Mouse (Mus musculus): ENCODE measurements around the gene Slc45a2. TPM values are rescaled to one million over a fixed set of nuclear protein-coding genes. Genes with fewer than 3 reads are reported as not detected.

Gene Slc45a2
- polyA plus RNA-seq (2012; fragmentation: generic; extraction: Trizol): not detected
- long read RNA-seq, experiment 1: 0 reads
- long read RNA-seq, experiment 2: 0 reads

- no peak within 1 kb of the TSS for H3K4me3 ChIP-seq (ENCODE audit: insufficient read depth, poor library complexity, severe bottlenecking)
Observed at GRCm38 (mm10) chr15:11000421-11000820, at the start of gene Slc45a2. Gene Slc45a2 (plus strand): TSS chr15:11000721.

GRCm38 (mm10) chr15:10951951-10952759 is 48.4 kb upstream of the Slc45a2 start, which contains the start of gene C1qtnf3:
Gene C1qtnf3 (plus strand): TSS chr15:10952332.
- H3K4me3 ChIP-seq (ENCODE audit: insufficient read depth, poor library complexity, severe bottlenecking): no peak within 1 kb of the TSS
- H3K79me3 ChIP-seq (ENCODE audit: low read depth): no peaks in the 10 kb centered on the region
- H3K36me3 ChIP-seq (ENCODE audit: control insufficient read depth, insufficient read depth): no peaks in the 10 kb centered on the region
- H3K79me2 ChIP-seq (ENCODE audit: control insufficient read depth, insufficient read depth): no peaks in the 10 kb centered on the region
- H3K27me3 ChIP-seq (ENCODE audit: control insufficient read depth, insufficient read depth, insufficient read length): no peaks in the 10 kb centered on the region
- no peak within 1 kb of the TSS for H3ac ChIP-seq (ENCODE audit: control insufficient read depth, insufficient read length, low read depth)
- TF ChIP-seq CTCF (IDR thresholded peaks at IDR 0.05; ENCODE audit: control insufficient read depth, insufficient read depth, insufficient read length): no peak

More at GRCm38 (mm10) chr15:11000421-11000820, at the start of gene Slc45a2:
- H3K27me3 ChIP-seq (ENCODE audit: control insufficient read depth, insufficient read depth, insufficient read length): peaks cover 4% of the 10 kb centered on the region
- H3K36me3 ChIP-seq (ENCODE audit: control insufficient read depth, insufficient read depth): no peaks in the 10 kb centered on the region
- H3K79me3 ChIP-seq (ENCODE audit: low read depth): no peaks in the 10 kb centered on the region
- no peak within 1 kb of the TSS for H3ac ChIP-seq (ENCODE audit: control insufficient read depth, insufficient read length, low read depth)
- no peak for TF ChIP-seq MYOG (IDR thresholded peaks at IDR 0.05; ENCODE audit: control insufficient read depth, extremely low read depth, insufficient read length)
- TF ChIP-seq MYOD1 (IDR thresholded peaks at IDR 0.05; ENCODE audit: control insufficient read depth, insufficient read length, low read depth): no peak
- no peak for TF ChIP-seq USF1 (IDR thresholded peaks at IDR 0.05; ENCODE audit: low read depth)
- TF ChIP-seq FOSL1 (IDR thresholded peaks at IDR 0.05; ENCODE audit: insufficient read depth, low read length, poor library complexity, severe bottlenecking): no peak
- TF ChIP-seq CTCF (IDR thresholded peaks at IDR 0.05; ENCODE audit: control insufficient read depth, insufficient read depth, insufficient read length): no peak
- TF ChIP-seq MAX (IDR thresholded peaks at IDR 0.05): no peak
- no peak for TF ChIP-seq CEBPB (IDR thresholded peaks at IDR 0.05; ENCODE audit: low read depth)
- no peaks in the 10 kb centered on the region for H3K79me2 ChIP-seq (ENCODE audit: control insufficient read depth, insufficient read depth)

GRCm38 (mm10) chr15:10952760-10953305 is 47.7 kb upstream of the Slc45a2 start:
- Histone ChIP-seq H3K27me3 (ENCODE audit: control insufficient read depth, insufficient read depth, insufficient read length) (no peaks in the 10 kb centered on the region), H3K36me3 (ENCODE audit: control insufficient read depth, insufficient read depth) (no peaks in the 10 kb centered on the region), H3K79me2 (ENCODE audit: control insufficient read depth, insufficient read depth) (no peaks in the 10 kb centered on the region), H3K79me3 (ENCODE audit: low read depth) (no peaks in the 10 kb centered on the region), H3ac (ENCODE audit: control insufficient read depth, insufficient read length, low read depth) (no peak overlapping the region), H3K4me3 (ENCODE audit: insufficient read depth, poor library complexity, severe bottlenecking) (no peak overlapping the region)
- TF ChIP-seq MYOD1 (IDR thresholded peaks at IDR 0.05; ENCODE audit: control insufficient read depth, insufficient read length, low read depth): no peak
- no peak for TF ChIP-seq MYOG (IDR thresholded peaks at IDR 0.05; ENCODE audit: control insufficient read depth, extremely low read depth, insufficient read length)
- TF ChIP-seq FOSL1 (IDR thresholded peaks at IDR 0.05; ENCODE audit: insufficient read depth, low read length, poor library complexity, severe bottlenecking): no peak
- no peak for TF ChIP-seq MAX (IDR thresholded peaks at IDR 0.05)
- no peak for TF ChIP-seq CEBPB (IDR thresholded peaks at IDR 0.05; ENCODE audit: low read depth)
- no peak for TF ChIP-seq CTCF (IDR thresholded peaks at IDR 0.05; ENCODE audit: control insufficient read depth, insufficient read depth, insufficient read length)
- TF ChIP-seq USF1 (IDR thresholded peaks at IDR 0.05; ENCODE audit: low read depth): no peak

- H3K27me3 ChIP-seq (ENCODE audit: control insufficient read depth, insufficient read depth, insufficient read length): no peaks in the 10 kb centered on the region
- no peak overlapping the region for H3ac ChIP-seq (ENCODE audit: control insufficient read depth, insufficient read length, low read depth)
- H3K36me3 ChIP-seq (ENCODE audit: control insufficient read depth, insufficient read depth): no peaks in the 10 kb centered on the region
- H3K79me2 ChIP-seq (ENCODE audit: control insufficient read depth, insufficient read depth): no peaks in the 10 kb centered on the region
- TF ChIP-seq CEBPB (IDR thresholded peaks at IDR 0.05; ENCODE audit: low read depth) (no peak), MYOD1 (IDR thresholded peaks at IDR 0.05; ENCODE audit: control insufficient read depth, insufficient read length, low read depth) (no peak), MAX (IDR thresholded peaks at IDR 0.05) (no peak), CTCF (IDR thresholded peaks at IDR 0.05; ENCODE audit: control insufficient read depth, insufficient read depth, insufficient read length) (no peak), MYOG (IDR thresholded peaks at IDR 0.05; ENCODE audit: control insufficient read depth, extremely low read depth, insufficient read length) (no peak), FOSL1 (IDR thresholded peaks at IDR 0.05; ENCODE audit: insufficient read depth, low read length, poor library complexity, severe bottlenecking) (no peak), USF1 (IDR thresholded peaks at IDR 0.05; ENCODE audit: low read depth) (no peak)
- H3K79me3 ChIP-seq (ENCODE audit: low read depth): no peaks in the 10 kb centered on the region
- H3K4me3 ChIP-seq (ENCODE audit: insufficient read depth, poor library complexity, severe bottlenecking): no peak overlapping the region
Observed at GRCm38 (mm10) chr15:10953465-10953864, 47.1 kb upstream of the Slc45a2 start.

- H3ac ChIP-seq (ENCODE audit: control insufficient read depth, insufficient read length, low read depth): no peak overlapping the region
- H3K36me3 ChIP-seq (ENCODE audit: control insufficient read depth, insufficient read depth): no peaks in the 10 kb centered on the region
- H3K4me3 ChIP-seq (ENCODE audit: insufficient read depth, poor library complexity, severe bottlenecking): no peak overlapping the region
- no peaks in the 10 kb centered on the region for H3K27me3 ChIP-seq (ENCODE audit: control insufficient read depth, insufficient read depth, insufficient read length)
- no peaks in the 10 kb centered on the region for H3K79me2 ChIP-seq (ENCODE audit: control insufficient read depth, insufficient read depth)
- H3K79me3 ChIP-seq (ENCODE audit: low read depth): no peaks in the 10 kb centered on the region
- TF ChIP-seq MYOG (IDR thresholded peaks at IDR 0.05; ENCODE audit: control insufficient read depth, extremely low read depth, insufficient read length): no peak
- TF ChIP-seq USF1 (IDR thresholded peaks at IDR 0.05; ENCODE audit: low read depth): no peak
- no peak for TF ChIP-seq CTCF (IDR thresholded peaks at IDR 0.05; ENCODE audit: control insufficient read depth, insufficient read depth, insufficient read length)
- no peak for TF ChIP-seq CEBPB (IDR thresholded peaks at IDR 0.05; ENCODE audit: low read depth)
- TF ChIP-seq MYOD1 (IDR thresholded peaks at IDR 0.05; ENCODE audit: control insufficient read depth, insufficient read length, low read depth): no peak
- no peak for TF ChIP-seq MAX (IDR thresholded peaks at IDR 0.05)
- TF ChIP-seq FOSL1 (IDR thresholded peaks at IDR 0.05; ENCODE audit: insufficient read depth, low read length, poor library complexity, severe bottlenecking): no peak
Observed at GRCm38 (mm10) chr15:10954381-10955016, 46.0 kb upstream of the Slc45a2 start.
